Mouse (Mus musculus): ENCODE results near the gene C1qtnf9. TPM values are rescaled to one million over a fixed set of nuclear protein-coding genes. Genes with fewer than 3 reads are reported as not detected.

The C1qtnf9 gene
- polyA plus RNA-seq, 1 experiment from 2014 or later: 0.22 TPM

GRCm38 (mm10) chr14:60738434-60738938 lies 29.4 kb upstream of the C1qtnf9 start:
- 60% methylated on average over 10 of the region's 10 CpGs for WGBS
- Histone ChIP-seq H3K27me3 (no peaks in the 10 kb centered on the region), H3K9ac (no peak overlapping the region), H3K9me3 (no peaks in the 10 kb centered on the region), H3K36me3 (no peaks in the 10 kb centered on the region), H3K27ac (replicated peaks) (peak overlapping the region; percentile 56; the same call in 1 of the 2 replicates), H3K4me3 (no peak overlapping the region), H3K4me2 (no peak overlapping the region), H3K4me1 (replicated peaks) (peaks cover 53% of the 10 kb centered on the region)
- ATAC-seq (ENCODE audit: low FRiP score, low read depth): no peak

- no peak overlapping the region for H3K4me2 ChIP-seq
- H3K27me3 ChIP-seq: no peaks in the 10 kb centered on the region
- ATAC-seq (ENCODE audit: low FRiP score, low read depth): no peak
- no peaks in the 10 kb centered on the region for H3K36me3 ChIP-seq
- H3K9ac ChIP-seq: no peak overlapping the region
- 6% methylated on average over 8 of the region's 9 CpGs for WGBS
- no peaks in the 10 kb centered on the region for H3K9me3 ChIP-seq
- peaks cover 48% of the 10 kb centered on the region for H3K4me1 ChIP-seq (replicated peaks)
- no peak overlapping the region for H3K4me3 ChIP-seq
- no peak overlapping the region for H3K27ac ChIP-seq (replicated peaks)
Measured at GRCm38 (mm10) chr14:60739155-60739554, 28.8 kb upstream of the C1qtnf9 start.

- H3K4me3 ChIP-seq: no peak overlapping the region
- no peak for ATAC-seq (ENCODE audit: low FRiP score, low read depth)
- no peak overlapping the region for H3K9ac ChIP-seq
- no peaks in the 10 kb centered on the region for H3K9me3 ChIP-seq
- 73% methylated on average over 12 of the region's 12 CpGs for WGBS
- H3K36me3 ChIP-seq: no peaks in the 10 kb centered on the region
- no peaks in the 10 kb centered on the region for H3K27me3 ChIP-seq
- 0 out of 2 replicates have a peak overlapping the region, but pooled peaks have one; percentile 32 for H3K27ac ChIP-seq (replicated peaks)
- no peak overlapping the region for H3K4me2 ChIP-seq
- peaks cover 48% of the 10 kb centered on the region for H3K4me1 ChIP-seq (replicated peaks)
Measured at GRCm38 (mm10) chr14:60739616-60740015, 28.3 kb upstream of the C1qtnf9 start.

GRCm38 (mm10) chr14:60740507-60740906 lies 27.4 kb upstream of the C1qtnf9 start:
- Histone ChIP-seq H3K9me3 (no peaks in the 10 kb centered on the region), H3K4me3 (no peak overlapping the region), H3K4me1 (replicated peaks) (peaks cover 42% of the 10 kb centered on the region), H3K4me2 (no peak overlapping the region), H3K27ac (replicated peaks) (peak overlapping the region; percentile 54; the same call in 1 of the 2 replicates), H3K9ac (no peak overlapping the region), H3K27me3 (no peaks in the 10 kb centered on the region), H3K36me3 (no peaks in the 10 kb centered on the region)
- no peak for ATAC-seq (ENCODE audit: low FRiP score, low read depth)
- WGBS: 79% methylated on average over 5 of the region's 5 CpGs

- 64% methylated on average over 8 of the region's 8 CpGs for WGBS
- Histone ChIP-seq H3K36me3 (no peaks in the 10 kb centered on the region), H3K9me3 (no peaks in the 10 kb centered on the region), H3K27me3 (no peaks in the 10 kb centered on the region), H3K27ac (replicated peaks) (peak overlapping the region; percentile 54), H3K4me1 (replicated peaks) (peaks cover 38% of the 10 kb centered on the region), H3K4me2 (no peak overlapping the region), H3K4me3 (no peak overlapping the region), H3K9ac (no peak overlapping the region)
- no peak for ATAC-seq (ENCODE audit: low FRiP score, low read depth)
Measured at GRCm38 (mm10) chr14:60741033-60741432, 26.9 kb upstream of the C1qtnf9 start.

- H3K4me1 ChIP-seq (replicated peaks): peaks cover 33% of the 10 kb centered on the region
- H3K4me2 ChIP-seq: no peak overlapping the region
- no peaks in the 10 kb centered on the region for H3K9me3 ChIP-seq
- H3K27me3 ChIP-seq: no peaks in the 10 kb centered on the region
- WGBS: 63% methylated on average over 6 of the region's 6 CpGs
- H3K27ac ChIP-seq (replicated peaks): peak overlapping the region; percentile 54
- no peaks in the 10 kb centered on the region for H3K36me3 ChIP-seq
- H3K4me3 ChIP-seq: no peak overlapping the region
- H3K9ac ChIP-seq: no peak overlapping the region
- ATAC-seq (ENCODE audit: low FRiP score, low read depth): no peak
Measured at GRCm38 (mm10) chr14:60741490-60741981, 26.4 kb upstream of the C1qtnf9 start.

GRCm38 (mm10) chr14:60743681-60744080 lies 24.3 kb upstream of the C1qtnf9 start:
- Histone ChIP-seq H3K4me1 (replicated peaks) (peaks cover 21% of the 10 kb centered on the region), H3K9ac (no peak overlapping the region), H3K27ac (replicated peaks) (no peak overlapping the region), H3K27me3 (no peaks in the 10 kb centered on the region), H3K9me3 (no peaks in the 10 kb centered on the region), H3K4me2 (no peak overlapping the region), H3K36me3 (no peaks in the 10 kb centered on the region), H3K4me3 (no peak overlapping the region)
- ATAC-seq (ENCODE audit: low FRiP score, low read depth): no peak
- WGBS: 74% methylated on average over 9 of the region's 9 CpGs

GRCm38 (mm10) chr14:60745201-60745600 lies 22.7 kb upstream of the C1qtnf9 start:
- no peak overlapping the region for H3K4me3 ChIP-seq
- no peaks in the 10 kb centered on the region for H3K9me3 ChIP-seq
- H3K4me2 ChIP-seq: no peak overlapping the region
- no peak overlapping the region for H3K9ac ChIP-seq
- H3K4me1 ChIP-seq (replicated peaks): peaks cover 14% of the 10 kb centered on the region
- H3K27ac ChIP-seq (replicated peaks): no peak overlapping the region
- H3K36me3 ChIP-seq: peaks cover 2% of the 10 kb centered on the region; the same call in 1 of the 2 replicates
- ATAC-seq (ENCODE audit: low FRiP score, low read depth): no peak
- 81% methylated on average over 6 of the region's 6 CpGs for WGBS
- no peaks in the 10 kb centered on the region for H3K27me3 ChIP-seq

GRCm38 (mm10) chr14:60746141-60746540 lies 21.8 kb upstream of the C1qtnf9 start:
- Histone ChIP-seq H3K9me3 (no peaks in the 10 kb centered on the region), H3K4me2 (no peak overlapping the region), H3K9ac (no peak overlapping the region), H3K4me1 (replicated peaks) (peaks cover 4% of the 10 kb centered on the region), H3K27me3 (no peaks in the 10 kb centered on the region), H3K27ac (replicated peaks) (no peak overlapping the region), H3K36me3 (peaks cover 2% of the 10 kb centered on the region; the same call in 1 of the 2 replicates), H3K4me3 (no peak overlapping the region)
- WGBS: 95% methylated on average over 10 of the region's 10 CpGs
- ATAC-seq (ENCODE audit: low FRiP score, low read depth): no peak

- no peak for ATAC-seq (ENCODE audit: low FRiP score, low read depth)
- H3K4me1 ChIP-seq (replicated peaks): no peaks in the 10 kb centered on the region; the same call in 1 of the 2 replicates
- H3K4me3 ChIP-seq: no peak overlapping the region
- 91% methylated on average over 21 of the region's 21 CpGs for WGBS
- H3K4me2 ChIP-seq: no peak overlapping the region
- no peak overlapping the region for H3K9ac ChIP-seq
- H3K36me3 ChIP-seq: peaks cover 2% of the 10 kb centered on the region; the same call in 1 of the 2 replicates
- H3K27me3 ChIP-seq: no peaks in the 10 kb centered on the region
- no peaks in the 10 kb centered on the region for H3K9me3 ChIP-seq
- H3K27ac ChIP-seq (replicated peaks): no peak overlapping the region
Measured at GRCm38 (mm10) chr14:60747154-60747870, 20.6 kb upstream of the C1qtnf9 start.

GRCm38 (mm10) chr14:60749880-60750279 lies 18.1 kb upstream of the C1qtnf9 start:
- H3K9me3 ChIP-seq: no peaks in the 10 kb centered on the region
- peaks cover 4% of the 10 kb centered on the region; the same call in 1 of the 2 replicates for H3K36me3 ChIP-seq
- no peaks in the 10 kb centered on the region; the same call in 1 of the 2 replicates for H3K4me1 ChIP-seq (replicated peaks)
- no peaks in the 10 kb centered on the region for H3K27me3 ChIP-seq
- H3K27ac ChIP-seq (replicated peaks): no peak overlapping the region
- H3K4me2 ChIP-seq: no peak overlapping the region
- H3K4me3 ChIP-seq: no peak overlapping the region
- no peak for ATAC-seq (ENCODE audit: low FRiP score, low read depth)
- no peak overlapping the region for H3K9ac ChIP-seq
- WGBS: 92% methylated on average over 12 of the region's 12 CpGs

- Histone ChIP-seq H3K27me3 (no peaks in the 10 kb centered on the region), H3K4me3 (no peak overlapping the region), H3K36me3 (peaks cover 8% of the 10 kb centered on the region; the same call in 1 of the 2 replicates), H3K9me3 (no peaks in the 10 kb centered on the region), H3K27ac (replicated peaks) (no peak overlapping the region), H3K4me2 (no peak overlapping the region), H3K4me1 (replicated peaks) (no peaks in the 10 kb centered on the region; the same call in 1 of the 2 replicates), H3K9ac (no peak overlapping the region)
- no peak for ATAC-seq (ENCODE audit: low FRiP score, low read depth)
- 95% methylated on average over 16 of the region's 16 CpGs for WGBS
Measured at GRCm38 (mm10) chr14:60751581-60751980, 16.4 kb upstream of the C1qtnf9 start.
